Mouse (Mus musculus): ENCODE results near the gene Six5. TPM values are rescaled to one million over a fixed set of nuclear protein-coding genes. Genes with fewer than 3 reads are reported as not detected.

Gene Six5
- total and polyA plus RNA-seq, 3 experiments = 3.0 to 7.7 TPM; not detected in 1

DNA sequence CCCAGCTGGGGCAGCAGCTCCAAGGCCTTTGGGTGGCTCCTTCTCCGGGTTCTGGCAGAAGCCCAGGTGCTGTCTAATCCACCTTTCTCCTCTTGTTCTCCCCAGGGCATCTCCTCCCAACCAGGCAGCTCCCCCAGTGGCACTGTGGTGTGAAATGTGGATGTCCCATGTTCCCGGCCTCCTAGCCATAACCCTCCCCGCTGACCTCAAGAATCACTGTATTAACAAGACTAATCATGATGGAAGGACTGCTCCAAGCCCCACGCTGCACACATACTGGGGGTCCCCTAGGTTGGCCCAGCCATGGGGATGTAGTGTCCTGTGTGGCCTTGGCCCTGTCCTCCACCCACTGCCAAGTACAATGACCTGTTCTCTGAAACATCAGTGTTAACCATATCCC lies 12.2 kb upstream of the Six5 start:
- DNase-seq (ENCODE audit: low read depth, low spot score) = no peak
- Histone ChIP-seq H3K27me3 (ENCODE audit: control insufficient read depth in 1 of 2, insufficient read depth in 2 of 2, low read length in 2 of 2) (no peaks in the 10 kb centered on the region), H3K4me3 (ENCODE audit: control insufficient read depth in 1 of 2, insufficient read depth in 1 of 2, low read depth in 2 of 2, low read length in 2 of 2) (no peak overlapping the region), H3K36me3 (ENCODE audit: control insufficient read depth in 1 of 2, insufficient read depth in 2 of 2, low read length in 2 of 2) (peaks cover 0 to 20% of the 10 kb centered on the region in 2 experiments; a peak in 2 of 4 replicates), H3K9ac (ENCODE audit: control insufficient read depth, low read depth, low read length, poor library complexity, severe bottlenecking) (no peak overlapping the region), H3K4me1 (ENCODE audit: control insufficient read depth in 1 of 2, insufficient read depth in 2 of 2, low read length in 2 of 2) (peaks cover 9 to 24% of the 10 kb centered on the region in 2 experiments), H3K27ac (ENCODE audit: control insufficient read depth, low read depth, low read length) (no peak overlapping the region), H3K9me3 (replicated peaks; ENCODE audit: insufficient read depth, low read length) (no peaks in the 10 kb centered on the region), H3K79me2 (ENCODE audit: control insufficient read depth, insufficient read depth, low read length, poor library complexity) (no peaks in the 10 kb centered on the region; the same call in 1 of the 2 replicates)
- no peak for TF ChIP-seq SMC3 (IDR thresholded peaks at IDR 0.05; ENCODE audit: low read depth, low read length)
- no peak for TF ChIP-seq NELFE (IDR thresholded peaks at IDR 0.05; ENCODE audit: low read depth, low read length)
- no peak for TF ChIP-seq KAT2A (conservative IDR thresholded peaks at IDR 0.05; ENCODE audit: low read depth, low read length)
- TF ChIP-seq GATA1 (IDR thresholded peaks at IDR 0.05; ENCODE audit: low read depth, low read length) = no peak
- no peak for TF ChIP-seq ZMIZ1 (IDR thresholded peaks at IDR 0.05; ENCODE audit: low read depth, low read length)
- no peak for TF ChIP-seq POLR2AphosphoS2 (IDR thresholded peaks at IDR 0.05; ENCODE audit: low read length)
- TF ChIP-seq USF2 (IDR thresholded peaks at IDR 0.05; ENCODE audit: borderline replicate concordance in 1 of 2, insufficient read depth in 1 of 2, low read depth in 1 of 2, low read length in 2 of 2) = no peak
- no peak for TF ChIP-seq E2F4 (IDR thresholded peaks at IDR 0.05; ENCODE audit: borderline replicate concordance, low read depth, low read length)
- no peak for TF ChIP-seq CHD2 (IDR thresholded peaks at IDR 0.05; ENCODE audit: low read length)
- TF ChIP-seq POLR2AphosphoS5 (IDR thresholded peaks at IDR 0.05; ENCODE audit: borderline replicate concordance, low read depth, low read length) = no peak
- no peak for TF ChIP-seq HCFC1 (IDR thresholded peaks at IDR 0.05; ENCODE audit: low read depth, low read length)
- TF ChIP-seq UBTF (IDR thresholded peaks at IDR 0.05; ENCODE audit: borderline replicate concordance, insufficient read depth, low read depth, low read length) = no peak

DNA sequence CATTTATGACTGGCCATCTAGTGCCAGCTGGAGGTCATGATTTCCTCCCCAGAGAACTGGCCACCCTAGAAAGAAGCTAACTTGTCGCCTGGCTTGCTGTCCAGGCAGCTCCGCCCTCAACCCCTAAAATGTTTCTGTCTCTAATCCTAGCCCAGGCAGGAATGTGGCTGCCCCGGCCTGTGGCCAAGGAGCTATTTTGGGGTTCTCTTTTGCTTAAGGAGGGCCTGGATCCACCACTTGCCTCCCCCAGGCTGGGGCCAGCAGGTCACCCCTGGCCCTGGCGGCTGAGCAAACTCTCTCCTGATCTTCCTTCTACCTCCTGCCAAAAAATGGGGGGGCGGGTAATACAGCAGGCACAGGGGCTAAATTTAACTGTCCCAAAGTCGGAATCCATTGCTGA lies 11.3 kb upstream of the Six5 start:
- Histone ChIP-seq H3K9ac (ENCODE audit: control insufficient read depth, low read depth, low read length, poor library complexity, severe bottlenecking) (no peak overlapping the region), H3K79me2 (ENCODE audit: control insufficient read depth, insufficient read depth, low read length, poor library complexity) (no peaks in the 10 kb centered on the region; the same call in 1 of the 2 replicates), H3K27ac (ENCODE audit: control insufficient read depth, low read depth, low read length) (no peak overlapping the region), H3K9me3 (replicated peaks; ENCODE audit: insufficient read depth, low read length) (no peaks in the 10 kb centered on the region), H3K4me3 (ENCODE audit: control insufficient read depth in 1 of 2, insufficient read depth in 1 of 2, low read depth in 2 of 2, low read length in 2 of 2) (no peak overlapping the region), H3K36me3 (ENCODE audit: control insufficient read depth in 1 of 2, insufficient read depth in 2 of 2, low read length in 2 of 2) (peaks cover 0 to 13% of the 10 kb centered on the region in 2 experiments; a peak in 2 of 4 replicates), H3K4me1 (ENCODE audit: control insufficient read depth in 1 of 2, insufficient read depth in 2 of 2, low read length in 2 of 2) (peaks cover 5 to 16% of the 10 kb centered on the region in 2 experiments), H3K27me3 (ENCODE audit: control insufficient read depth in 1 of 2, insufficient read depth in 2 of 2, low read length in 2 of 2) (no peaks in the 10 kb centered on the region)
- DNase-seq (ENCODE audit: low read depth, low spot score) = no peak
- TF ChIP-seq MEF2A (IDR thresholded peaks at IDR 0.05; ENCODE audit: extremely low read depth, insufficient replicate concordance, low read depth, low read length, poor library complexity, severe bottlenecking) (no peak), CHD2 (IDR thresholded peaks at IDR 0.05; ENCODE audit: low read length) (no peak), UBTF (IDR thresholded peaks at IDR 0.05; ENCODE audit: borderline replicate concordance, insufficient read depth, low read depth, low read length) (no peak), MAFK (IDR thresholded peaks at IDR 0.05; ENCODE audit: borderline replicate concordance, low read depth, low read length) (no peak), BHLHE40 (IDR thresholded peaks at IDR 0.05; ENCODE audit: borderline replicate concordance, low read depth, low read length) (no peak), RCOR1 (IDR thresholded peaks at IDR 0.05; ENCODE audit: low read depth, low read length) (no peak), E2F4 (IDR thresholded peaks at IDR 0.05; ENCODE audit: borderline replicate concordance, low read depth, low read length) (no peak), POLR2AphosphoS2 (IDR thresholded peaks at IDR 0.05; ENCODE audit: low read length) (no peak), HCFC1 (IDR thresholded peaks at IDR 0.05; ENCODE audit: low read depth, low read length) (no peak), NELFE (IDR thresholded peaks at IDR 0.05; ENCODE audit: low read depth, low read length) (no peak)
